Mouse (Mus musculus): ENCODE measurements around the gene Dhx16. TPM values are rescaled to one million over a fixed set of nuclear protein-coding genes. Genes with fewer than 3 reads are reported as not detected.
A peak's percentile ranks its signal among the peaks of the same experiment; 100 is the strongest.

Gene Dhx16
- polyA plus RNA-seq, 1 experiment from 2014 or later: 26.6 TPM

DNA sequence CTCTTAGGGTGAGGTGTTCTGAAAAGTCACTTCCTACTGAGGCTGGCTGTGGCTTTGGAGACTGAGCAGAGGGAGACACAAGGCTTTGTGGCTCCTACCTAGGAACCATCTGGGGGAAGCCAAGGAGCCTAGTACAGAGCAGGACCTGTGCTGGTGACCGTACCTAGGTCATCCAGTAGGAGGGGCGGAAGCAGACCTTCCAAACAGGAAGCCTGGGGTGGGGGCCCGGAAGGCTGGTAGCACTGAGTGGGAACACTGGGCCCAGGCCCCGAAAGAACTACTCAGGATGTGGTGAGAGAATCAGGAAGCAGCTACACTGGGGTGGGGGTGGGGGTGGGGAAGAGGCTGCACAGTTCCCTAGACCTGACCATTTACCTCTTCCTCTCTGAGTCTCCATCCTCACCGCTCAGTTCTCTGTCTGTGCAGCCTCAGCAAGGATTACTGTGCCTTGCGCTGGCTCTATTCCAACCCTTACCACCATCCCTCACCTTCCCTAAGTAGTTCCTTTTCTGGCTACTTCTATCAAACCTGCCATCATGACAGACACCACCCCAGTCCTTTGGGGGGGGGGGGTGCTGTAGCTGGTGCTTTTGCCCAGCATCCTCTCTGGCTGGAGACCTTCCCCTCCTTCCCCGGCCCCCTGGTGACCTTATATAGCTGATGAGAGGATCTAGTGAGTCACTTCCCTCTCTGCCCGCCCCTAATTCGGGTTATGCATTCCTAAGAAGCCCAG lies 9.3 kb upstream of the Dhx16 start:
- Histone ChIP-seq H3K27me3 (replicated peaks) (no peaks in the 10 kb centered on the region), H3K4me2 (peak overlapping the region; percentile 94), H3K4me3 (peak overlapping the region; percentile 78), H3K4me1 (replicated peaks) (peaks cover 58% of the 10 kb centered on the region), H3K9ac (peak overlapping the region; percentile 91), H3K36me3 (peaks cover 34% of the 10 kb centered on the region), H3K9me3 (replicated peaks) (no peaks in the 10 kb centered on the region; the same call in 1 of the 2 replicates), H3K27ac (ENCODE audit: poor library complexity, severe bottlenecking) (peak overlapping the region; percentile 96)
- WGBS: 34% methylated on average over 9 of the region's 9 CpGs
- ATAC-seq (ENCODE audit: insufficient number of reproducible peaks, low FRiP score): peak; percentile 19; the same call in 1 of the 2 replicates

DNA sequence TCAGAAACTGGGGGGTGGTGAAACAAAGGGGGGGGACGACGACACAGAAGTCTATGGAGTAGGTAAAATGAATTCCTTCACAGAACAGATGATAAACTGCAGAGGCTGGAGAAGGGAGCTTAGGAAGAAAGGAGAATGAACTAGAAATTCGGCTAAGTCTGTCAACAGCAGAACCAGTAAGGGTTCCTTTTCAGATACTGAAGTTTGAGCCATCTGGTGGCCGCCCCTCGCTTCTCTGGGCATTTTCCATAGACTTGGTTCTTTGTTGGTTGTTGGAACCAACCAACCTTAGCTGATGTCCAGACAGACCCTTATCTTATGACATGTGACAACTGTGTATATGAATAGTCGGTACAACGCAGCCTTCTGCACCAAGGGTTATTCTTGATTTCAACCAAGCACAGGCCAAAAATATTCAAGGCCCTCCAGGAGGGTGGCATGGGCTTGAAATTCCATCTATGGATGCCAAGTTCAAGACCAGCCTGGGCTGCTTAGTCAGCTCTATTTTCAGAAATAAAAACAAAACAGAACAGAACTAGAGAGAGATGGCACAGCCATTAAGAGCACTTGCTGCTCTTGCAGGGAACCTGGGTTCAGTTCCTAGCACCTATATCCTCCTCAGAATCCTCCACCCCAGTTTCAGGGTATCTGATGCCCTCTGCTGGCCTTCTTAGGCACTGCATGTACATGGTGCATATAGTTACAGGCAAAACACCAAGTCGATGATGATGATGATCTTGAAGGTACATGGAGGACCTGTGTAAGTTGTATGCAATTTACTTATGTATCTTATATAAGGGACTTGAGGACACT lies 8.5 kb upstream of the Dhx16 start:
- Histone ChIP-seq H3K4me3 (peak overlapping the region; percentile 78), H3K36me3 (peaks cover 39% of the 10 kb centered on the region), H3K9ac (peak overlapping the region; percentile 91), H3K27ac (ENCODE audit: poor library complexity, severe bottlenecking) (peak overlapping the region; percentile 96), H3K27me3 (replicated peaks) (no peaks in the 10 kb centered on the region), H3K4me2 (peak overlapping the region; percentile 94), H3K4me1 (replicated peaks) (peaks cover 58% of the 10 kb centered on the region), H3K9me3 (replicated peaks) (no peaks in the 10 kb centered on the region; the same call in 1 of the 2 replicates)
- WGBS: 55% methylated on average over 8 of the region's 8 CpGs
- ATAC-seq (ENCODE audit: insufficient number of reproducible peaks, low FRiP score): no peak

DNA sequence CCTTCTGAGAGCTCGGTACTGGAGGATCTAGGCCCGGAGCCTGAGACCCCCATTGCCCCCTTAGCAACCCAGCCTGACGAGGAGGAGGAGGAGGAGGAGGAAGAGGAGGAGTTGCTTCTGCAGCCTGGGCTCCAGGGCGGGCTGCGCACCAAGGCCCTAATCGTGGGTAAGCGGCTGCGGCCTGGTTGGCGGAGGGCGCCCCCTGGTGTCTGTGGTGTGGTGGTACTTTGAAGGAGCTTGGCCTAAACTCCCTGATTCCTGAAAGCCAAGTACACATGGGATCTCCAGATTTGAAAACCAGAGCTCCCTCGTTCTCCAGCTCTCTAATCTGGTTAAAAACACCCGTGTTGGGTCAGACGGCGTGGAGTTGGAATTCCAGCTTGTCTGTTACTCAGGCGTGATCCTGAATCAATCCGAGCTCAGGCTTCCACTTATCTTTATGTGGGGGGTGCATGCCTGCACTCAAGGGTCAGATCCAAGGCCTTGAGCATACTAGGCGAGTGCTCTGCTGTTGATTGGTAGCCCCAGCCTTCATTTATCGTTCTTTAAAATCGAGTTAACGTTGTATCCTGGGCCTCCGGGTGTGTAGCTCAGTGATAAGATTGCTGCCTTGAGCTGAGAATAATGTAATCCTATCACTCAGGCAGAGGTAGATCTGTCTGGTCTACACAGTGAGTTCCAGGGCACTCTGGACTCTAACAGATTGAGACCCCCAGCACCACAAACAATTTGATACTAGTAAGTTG lies 5.7 kb upstream of the Dhx16 start:
- Histone ChIP-seq H3K27ac (ENCODE audit: poor library complexity, severe bottlenecking) (0 out of 2 replicates have a peak overlapping the region, but pooled peaks have one; percentile 26), H3K4me3 (peak overlapping the region; percentile 14), H3K9me3 (replicated peaks) (no peaks in the 10 kb centered on the region; the same call in 1 of the 2 replicates), H3K9ac (peak overlapping the region; percentile 44), H3K36me3 (peaks cover 45% of the 10 kb centered on the region), H3K4me1 (replicated peaks) (peaks cover 38% of the 10 kb centered on the region), H3K27me3 (replicated peaks) (no peaks in the 10 kb centered on the region), H3K4me2 (peak overlapping the region; percentile 33)
- WGBS: 22% methylated on average over 21 of the region's 21 CpGs
- no peak for ATAC-seq (ENCODE audit: insufficient number of reproducible peaks, low FRiP score)

DNA sequence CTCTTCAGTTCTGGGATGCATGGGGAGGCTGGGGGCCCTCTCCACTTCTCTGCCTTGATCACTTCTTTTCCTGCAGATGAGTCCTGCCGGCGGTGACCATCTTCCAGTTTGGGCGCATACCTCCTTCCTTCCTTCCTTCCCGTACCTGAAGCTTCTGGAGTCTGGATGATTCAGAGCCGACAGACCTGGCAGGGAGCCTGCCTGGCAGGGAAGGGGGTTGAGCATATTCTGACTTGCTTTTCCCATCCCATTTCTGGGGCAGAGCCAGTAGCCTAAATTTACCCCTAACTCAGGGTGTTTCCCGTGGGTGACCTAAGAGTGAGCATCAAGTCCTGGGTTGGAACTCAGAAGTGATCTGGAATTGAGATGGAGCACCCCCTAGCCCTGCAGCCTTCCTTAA lies 4.9 kb upstream of the Dhx16 start:
- H3K9ac ChIP-seq: no peak overlapping the region
- WGBS: 83% methylated on average over 6 of the region's 6 CpGs
- H3K4me1 ChIP-seq (replicated peaks): peaks cover 31% of the 10 kb centered on the region
- H3K4me3 ChIP-seq: no peak overlapping the region
- no peaks in the 10 kb centered on the region for H3K27me3 ChIP-seq (replicated peaks)
- H3K36me3 ChIP-seq: peaks cover 45% of the 10 kb centered on the region
- no peak for ATAC-seq (ENCODE audit: insufficient number of reproducible peaks, low FRiP score)
- H3K27ac ChIP-seq (ENCODE audit: poor library complexity, severe bottlenecking): no peak overlapping the region
- H3K9me3 ChIP-seq (replicated peaks): no peaks in the 10 kb centered on the region; the same call in 1 of the 2 replicates
- H3K4me2 ChIP-seq: no peak overlapping the region

DNA sequence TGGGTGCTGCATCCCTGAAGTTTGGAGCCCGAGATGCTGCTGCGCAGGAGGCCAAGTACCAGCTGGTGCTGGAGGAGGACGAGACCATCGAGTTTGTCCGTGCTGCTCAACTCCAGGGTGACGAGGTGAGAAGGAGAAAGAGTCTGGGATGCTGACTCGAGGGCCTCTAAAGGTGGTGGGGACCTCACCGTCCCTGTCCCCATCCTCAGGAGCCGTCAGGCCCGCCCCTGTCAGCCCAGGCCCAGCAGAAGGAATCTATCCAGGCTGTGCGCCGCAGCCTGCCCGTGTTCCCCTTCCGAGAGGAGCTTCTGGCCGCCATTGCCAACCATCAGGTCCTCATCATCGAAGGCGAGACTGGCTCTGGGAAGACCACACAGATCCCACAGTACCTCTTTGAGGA lies 3.3 kb downstream of the Dhx16 start:
- no peak for ATAC-seq (ENCODE audit: insufficient number of reproducible peaks, low FRiP score)
- Histone ChIP-seq H3K27me3 (replicated peaks) (no peaks in the 10 kb centered on the region), H3K36me3 (peaks cover 66% of the 10 kb centered on the region), H3K4me1 (replicated peaks) (peaks cover 10% of the 10 kb centered on the region), H3K4me2 (no peak overlapping the region), H3K9ac (no peak overlapping the region), H3K4me3 (no peak overlapping the region), H3K9me3 (replicated peaks) (no peaks in the 10 kb centered on the region), H3K27ac (ENCODE audit: poor library complexity, severe bottlenecking) (no peak overlapping the region)
- 90% methylated on average over 17 of the region's 17 CpGs for WGBS

DNA sequence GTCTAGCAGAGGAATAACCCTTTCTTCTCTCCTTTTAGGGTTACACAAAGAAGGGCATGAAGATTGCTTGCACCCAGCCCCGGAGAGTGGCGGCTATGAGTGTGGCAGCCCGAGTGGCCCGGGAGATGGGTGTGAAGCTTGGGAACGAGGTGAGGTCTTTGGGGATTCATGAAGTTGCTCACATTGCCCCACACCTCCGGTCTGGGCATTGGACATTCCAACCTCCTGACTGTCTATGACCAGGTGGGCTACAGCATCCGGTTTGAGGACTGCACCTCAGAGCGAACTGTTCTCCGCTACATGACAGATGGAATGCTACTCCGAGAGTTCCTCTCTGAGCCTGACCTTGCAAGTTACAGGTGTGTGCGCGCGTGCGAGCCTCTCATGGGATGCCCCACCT lies 4.2 kb downstream of the Dhx16 start:
- no peak overlapping the region for H3K27ac ChIP-seq (ENCODE audit: poor library complexity, severe bottlenecking)
- H3K4me2 ChIP-seq: no peak overlapping the region
- peaks cover 74% of the 10 kb centered on the region for H3K36me3 ChIP-seq
- H3K4me1 ChIP-seq (replicated peaks): peaks cover 10% of the 10 kb centered on the region
- H3K4me3 ChIP-seq: no peak overlapping the region
- no peak overlapping the region for H3K9ac ChIP-seq
- 91% methylated on average over 14 of the region's 14 CpGs for WGBS
- no peaks in the 10 kb centered on the region for H3K9me3 ChIP-seq (replicated peaks)
- ATAC-seq (ENCODE audit: insufficient number of reproducible peaks, low FRiP score): no peak
- no peaks in the 10 kb centered on the region for H3K27me3 ChIP-seq (replicated peaks)

DNA sequence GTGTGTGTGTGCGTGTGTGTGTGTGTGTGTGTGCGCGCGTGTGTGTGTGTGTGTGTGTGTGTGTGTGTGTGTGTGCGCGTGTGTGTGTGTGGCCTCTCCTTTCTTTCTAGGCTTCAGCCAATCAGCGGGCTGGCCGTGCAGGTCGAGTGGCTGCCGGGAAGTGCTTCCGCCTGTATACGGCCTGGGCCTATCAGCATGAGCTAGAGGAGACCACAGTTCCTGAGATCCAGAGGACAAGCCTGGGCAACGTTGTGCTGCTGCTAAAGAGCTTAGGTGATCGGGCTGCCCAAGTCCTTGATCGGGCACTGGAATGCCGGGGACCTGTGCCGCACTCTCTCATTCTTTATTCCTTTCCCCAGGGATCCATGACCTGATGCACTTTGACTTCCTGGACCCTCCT lies 8.1 kb downstream of the Dhx16 start:
- H3K9ac ChIP-seq: no peak overlapping the region
- no peaks in the 10 kb centered on the region for H3K4me1 ChIP-seq (replicated peaks)
- H3K27ac ChIP-seq (ENCODE audit: poor library complexity, severe bottlenecking): no peak overlapping the region
- no peak overlapping the region for H3K4me3 ChIP-seq
- no peak for ATAC-seq (ENCODE audit: insufficient number of reproducible peaks, low FRiP score)
- WGBS: 86% methylated on average over 13 of the region's 17 CpGs
- H3K4me2 ChIP-seq: no peak overlapping the region
- no peaks in the 10 kb centered on the region for H3K9me3 ChIP-seq (replicated peaks)
- H3K36me3 ChIP-seq: peaks cover 96% of the 10 kb centered on the region
- no peaks in the 10 kb centered on the region for H3K27me3 ChIP-seq (replicated peaks)

DNA sequence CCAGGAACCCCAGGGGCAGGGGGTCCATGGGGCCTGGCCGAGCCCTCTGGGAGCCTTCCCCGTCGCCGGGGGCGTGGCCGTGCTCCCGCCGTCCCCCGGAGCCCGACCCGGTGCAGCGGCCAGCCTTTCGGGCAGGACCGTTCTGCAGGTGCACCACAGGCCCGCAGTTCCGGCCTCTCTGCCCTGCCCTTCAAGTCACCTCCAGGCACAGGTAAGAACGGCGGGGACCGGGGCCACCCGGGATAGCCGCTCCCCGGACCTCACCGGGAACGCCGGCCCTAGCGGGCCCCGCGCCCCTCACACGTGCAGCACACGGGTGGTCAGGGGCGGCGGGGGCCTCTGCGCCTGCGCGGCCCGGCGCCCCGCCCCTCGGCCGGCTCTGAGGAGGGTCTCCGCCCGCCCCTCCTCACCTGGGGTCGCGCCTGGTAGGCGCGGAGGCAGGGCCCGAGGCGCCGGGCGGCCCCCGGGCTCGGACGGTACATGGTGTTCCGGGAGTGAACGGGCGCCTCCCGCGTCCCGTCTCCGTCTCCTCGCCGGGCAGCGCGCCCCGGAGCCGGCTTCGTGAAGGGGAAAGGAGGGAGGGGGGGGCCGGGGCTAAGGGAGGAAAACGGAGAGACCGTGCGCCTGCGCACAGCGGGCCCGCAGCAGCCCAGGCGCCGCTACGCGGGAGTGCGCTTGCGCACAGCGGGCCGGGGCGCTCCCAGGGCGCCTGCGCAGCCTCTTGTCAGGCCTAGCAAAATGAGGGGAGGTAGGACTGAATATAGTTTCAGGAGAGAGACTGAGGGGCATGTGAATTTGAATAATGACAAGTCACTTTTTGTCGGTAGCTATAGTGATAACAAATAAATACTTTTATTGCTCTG lies 17.4 kb downstream of the Dhx16 start, which contains the start of gene 2310061I04Rik:
TSS of gene 2310061I04Rik (minus strand) at position 651 of the 863 bp plus-strand sequence.
- Histone ChIP-seq H3K4me3 (peak within 1 kb of the TSS; percentile 95), H3K9me3 (replicated peaks) (no peaks in the 10 kb centered on the region), H3K9ac (peak within 1 kb of the TSS; percentile 98), H3K4me1 (replicated peaks) (peaks cover 20% of the 10 kb centered on the region), H3K27ac (ENCODE audit: poor library complexity, severe bottlenecking) (peak within 1 kb of the TSS; percentile 80), H3K27me3 (replicated peaks) (no peaks in the 10 kb centered on the region), H3K4me2 (peak within 1 kb of the TSS; percentile 100), H3K36me3 (peaks cover 46% of the 10 kb centered on the region)
- under 1% methylated on average over 86 of the region's 86 CpGs for WGBS
- peak; percentile 90 for ATAC-seq (ENCODE audit: insufficient number of reproducible peaks, low FRiP score)

DNA sequence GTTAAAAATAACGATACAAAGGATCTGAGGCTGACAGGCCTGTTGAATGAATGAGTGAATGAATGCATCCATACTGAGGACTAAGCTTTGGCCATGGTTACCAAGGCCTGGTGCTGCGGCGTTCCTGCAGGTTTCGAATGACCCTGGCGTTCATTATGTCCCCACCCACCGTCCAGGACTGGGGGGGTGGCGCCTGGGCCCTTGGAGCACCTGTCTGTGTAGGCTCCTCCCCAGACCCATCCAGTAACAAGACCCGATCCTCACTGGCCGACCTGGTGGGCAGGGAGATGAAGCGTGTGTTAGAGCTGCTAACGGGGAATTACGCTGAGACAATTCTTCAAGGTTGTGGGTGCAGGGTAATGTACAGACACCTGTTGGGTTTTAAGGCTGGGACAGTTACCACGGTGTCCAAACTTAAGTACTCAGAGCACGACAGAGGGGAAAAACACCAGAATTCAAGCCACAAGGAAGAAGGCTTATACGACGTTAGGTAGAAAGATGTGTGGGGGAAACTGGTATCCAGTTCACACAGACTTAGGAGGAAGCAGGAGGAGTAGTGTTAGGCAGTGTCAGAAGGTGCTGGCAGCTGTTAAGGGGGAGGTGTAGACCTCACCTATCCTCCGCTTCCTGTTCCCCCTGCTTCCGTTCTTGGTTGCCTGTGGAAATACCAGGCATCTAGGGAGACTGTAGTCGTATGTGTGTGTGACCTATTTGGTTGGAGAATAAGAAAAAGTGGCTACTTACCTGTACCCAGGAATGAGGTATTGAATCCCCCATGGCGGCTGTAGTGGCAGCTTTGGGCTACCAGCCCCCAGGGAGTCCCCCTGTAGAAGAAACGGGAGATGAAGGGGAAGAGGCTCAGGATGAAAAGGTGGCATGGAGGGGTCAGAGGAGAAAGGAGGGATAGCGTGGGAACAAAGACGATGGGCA lies 18.3 kb downstream of the Dhx16 start:
- Histone ChIP-seq H3K4me2 (peak overlapping the region; percentile 100), H3K27me3 (replicated peaks) (no peaks in the 10 kb centered on the region), H3K9ac (peak overlapping the region; percentile 55), H3K36me3 (peaks cover 42% of the 10 kb centered on the region), H3K4me1 (replicated peaks) (peaks cover 20% of the 10 kb centered on the region), H3K4me3 (peak overlapping the region; percentile 95), H3K27ac (ENCODE audit: poor library complexity, severe bottlenecking) (peak overlapping the region; percentile 17; the same call in 1 of the 2 replicates), H3K9me3 (replicated peaks) (no peaks in the 10 kb centered on the region)
- ATAC-seq (ENCODE audit: insufficient number of reproducible peaks, low FRiP score): peak; percentile 23; the same call in 1 of the 2 replicates
- 42% methylated on average over 23 of the region's 23 CpGs for WGBS
